Mouse (Mus musculus): ENCODE measurements around the gene Nars2. TPM values are rescaled to one million over a fixed set of nuclear protein-coding genes. Genes with fewer than 3 reads are reported as not detected.
"Not testable (repeated sequence)": the region's sequence is repeated elsewhere in the genome, so short reads cannot be mapped to it uniquely, and the experiment has no call there.

Nars2 gene
- polyA plus RNA-seq (2012; rRNA removed), result 5.3 TPM in 2 replicates

- DNase-seq (ENCODE audit: low read depth), result peak; percentile 60
Measured at GRCm38 (mm10) chr7:96951281-96952051, at the start of gene Nars2. Gene Nars2, plus strand, starts transcription at chr7:96951505.

DNA sequence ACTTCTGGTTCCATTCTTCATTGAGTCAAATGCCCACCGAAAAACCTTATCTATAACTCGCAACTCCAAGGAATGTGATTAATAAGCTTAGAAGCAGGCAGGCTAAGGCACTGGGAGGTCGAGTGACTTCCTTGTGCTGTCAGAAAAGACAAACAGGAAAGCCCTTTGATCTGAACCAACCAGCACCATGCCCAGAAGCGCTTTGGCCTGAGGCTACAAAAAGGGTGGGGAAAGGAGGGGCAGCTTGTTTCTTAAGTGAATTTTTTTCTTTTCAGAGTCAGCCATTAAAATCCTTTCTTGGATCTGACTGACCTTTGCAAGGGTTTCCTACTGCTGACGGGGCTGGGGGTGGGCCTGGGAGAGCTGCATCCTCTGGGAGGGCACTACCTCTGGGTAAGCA lies 49.1 kb upstream of the Nars2 start:
- no peak for DNase-seq (ENCODE audit: low read depth)

DNA sequence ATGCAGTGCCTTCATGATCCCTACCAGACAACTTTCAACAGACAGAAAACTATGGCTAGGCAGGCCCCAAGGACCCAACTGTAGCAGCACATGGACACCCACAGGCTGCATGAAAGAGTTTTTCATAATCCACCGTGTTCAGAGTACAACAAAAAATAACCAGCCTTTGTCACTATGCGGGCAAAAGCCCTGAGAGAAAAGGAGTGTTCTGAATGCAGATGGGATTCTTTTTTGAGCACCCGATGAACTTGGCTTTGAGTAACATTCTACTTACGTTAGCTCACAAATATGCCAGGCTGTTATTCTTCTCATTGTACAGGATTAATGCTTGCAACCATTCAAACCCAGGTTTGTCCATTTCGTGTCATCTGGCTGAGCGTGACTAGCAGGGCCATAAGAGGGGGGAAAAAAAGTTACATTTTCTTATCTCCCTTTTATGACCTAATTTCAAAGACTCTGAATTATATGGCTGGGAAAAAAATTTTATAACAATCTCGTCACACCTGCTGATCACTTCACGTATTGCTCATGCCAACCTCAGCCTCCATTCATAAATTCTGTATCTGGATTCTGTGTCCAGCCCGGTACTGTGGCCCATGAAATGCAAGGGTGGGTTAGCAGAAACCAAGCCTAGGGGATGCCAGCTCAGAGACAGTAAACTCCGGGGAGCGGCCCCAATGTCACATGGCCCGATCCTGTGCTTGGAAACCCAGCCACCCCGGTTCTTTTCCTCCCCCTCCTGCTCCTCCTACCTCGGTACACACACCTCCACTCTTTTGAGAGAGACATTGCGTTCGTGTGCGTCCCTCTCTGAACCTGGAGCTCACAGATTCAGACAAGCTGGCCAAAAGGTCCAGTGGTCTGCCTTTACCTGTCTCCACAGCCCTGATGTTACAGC lies 48.0 kb upstream of the Nars2 start:
- DNase-seq (ENCODE audit: low read depth), result no peak

DNA sequence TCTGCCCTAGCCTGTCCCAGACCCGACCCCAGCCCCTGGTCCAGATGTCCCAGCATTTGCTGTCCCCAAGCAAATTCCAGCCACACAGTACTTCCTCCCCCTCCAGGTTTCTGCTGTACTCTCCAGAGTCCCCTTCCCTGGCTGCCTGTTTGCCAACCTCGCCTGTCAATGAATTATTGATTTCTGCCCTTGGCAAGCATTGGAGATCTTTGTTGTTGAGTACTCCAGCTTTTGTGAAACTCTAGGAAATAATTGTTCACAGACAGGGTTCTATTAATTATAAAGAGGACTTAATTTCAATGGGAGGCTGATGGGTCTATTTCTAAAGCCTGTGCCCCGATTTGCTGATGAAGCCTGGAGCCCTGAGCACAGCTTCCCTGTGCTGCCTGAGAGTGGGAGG lies 46.9 kb upstream of the Nars2 start:
- DNase-seq (ENCODE audit: low read depth), result no peak

DNA sequence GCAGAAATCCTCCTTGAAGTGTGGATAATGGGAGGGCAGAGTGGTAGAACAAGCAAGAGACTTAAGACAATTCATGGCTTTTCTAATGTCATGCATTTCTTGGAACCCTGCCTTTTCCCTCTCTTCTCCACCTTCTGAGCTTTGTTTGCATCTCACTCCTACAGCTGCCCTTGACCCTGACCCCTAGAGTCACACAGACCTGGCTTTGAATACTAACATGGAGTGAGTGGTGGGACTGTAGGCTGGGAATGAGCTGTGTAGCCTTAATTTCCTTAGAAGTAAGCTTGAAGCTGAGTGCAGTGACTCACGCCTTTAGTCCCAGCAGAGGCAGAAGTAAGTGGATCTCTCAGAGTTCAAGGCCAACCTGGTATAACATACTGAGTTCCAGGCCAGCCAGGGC lies 46.4 kb upstream of the Nars2 start:
- DNase-seq (ENCODE audit: low read depth), result no peak

DNA sequence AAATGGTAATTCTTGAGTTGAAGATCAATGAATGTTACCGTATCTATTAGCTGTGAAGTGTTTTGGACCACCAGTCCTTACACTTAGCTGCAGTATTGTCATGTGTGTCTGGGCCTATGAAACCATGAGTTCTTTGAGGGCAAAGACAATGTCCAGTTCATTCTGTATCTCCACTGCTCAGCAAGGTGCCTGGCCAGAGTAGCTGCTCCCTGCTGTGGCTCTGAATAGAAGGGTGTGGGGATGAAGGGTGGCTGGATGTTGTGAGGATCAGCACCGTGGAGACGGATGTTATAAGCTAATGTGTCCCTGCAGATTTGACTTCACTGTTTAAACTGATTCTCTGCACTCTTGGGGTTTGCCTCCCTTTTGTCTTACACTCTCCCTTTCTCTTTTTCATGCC lies 45.9 kb upstream of the Nars2 start:
- DNase-seq (ENCODE audit: low read depth), result no peak

DNA sequence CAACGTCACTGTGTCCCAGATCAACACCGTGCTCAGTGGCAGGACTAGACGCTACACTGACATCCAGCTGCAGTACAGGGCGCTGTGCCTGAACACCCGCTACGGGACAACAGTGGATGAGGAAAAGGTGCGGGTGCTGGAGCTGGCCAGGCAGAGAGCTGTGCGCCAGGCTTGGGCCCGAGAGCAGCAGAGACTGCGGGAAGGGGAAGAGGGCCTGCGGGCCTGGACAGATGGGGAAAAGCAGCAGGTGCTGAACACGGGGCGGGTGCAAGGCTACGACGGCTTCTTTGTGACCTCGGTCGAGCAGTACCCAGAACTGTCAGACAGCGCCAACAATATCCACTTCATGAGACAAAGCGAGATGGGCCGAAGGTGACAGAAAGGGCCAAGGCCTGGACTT lies 45.1 kb upstream of the Nars2 start:
- no peak for DNase-seq (ENCODE audit: low read depth)

- DNase-seq (ENCODE audit: low read depth), result no peak
Measured at GRCm38 (mm10) chr7:96907971-96908680, 43.2 kb upstream of the Nars2 start.

DNA sequence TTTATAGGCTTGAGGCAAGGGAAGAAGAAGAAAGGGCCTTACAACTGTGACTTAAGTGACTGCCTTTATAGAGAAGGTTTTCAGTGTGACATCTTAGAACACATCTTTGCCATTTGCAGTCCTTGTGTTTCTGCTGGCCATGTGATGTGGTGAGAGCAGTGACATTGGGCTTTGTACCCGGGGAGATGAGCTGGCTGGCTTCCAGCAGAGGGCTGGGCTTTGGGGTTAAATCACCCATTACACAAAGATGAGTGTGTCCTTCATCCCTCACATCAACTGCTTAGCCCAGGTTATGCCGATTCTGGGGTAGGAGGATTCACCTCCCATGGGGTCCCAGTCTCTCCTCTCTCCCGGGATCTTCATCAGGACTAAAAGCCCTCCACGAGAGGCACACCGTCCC lies 41.4 kb upstream of the Nars2 start:
- no peak for DNase-seq (ENCODE audit: low read depth)

- no peak for DNase-seq (ENCODE audit: low read depth)
Measured at GRCm38 (mm10) chr7:96910310-96910960, 40.9 kb upstream of the Nars2 start.

GRCm38 (mm10) chr7:96914031-96914430 lies 37.3 kb upstream of the Nars2 start:
- no peak for DNase-seq (ENCODE audit: low read depth)

GRCm38 (mm10) chr7:96915452-96916105 lies 35.7 kb upstream of the Nars2 start:
- DNase-seq (ENCODE audit: low read depth), result no peak

- DNase-seq (ENCODE audit: low read depth), result peak; percentile 10
Measured at GRCm38 (mm10) chr7:96920447-96921095, 30.7 kb upstream of the Nars2 start.

DNA sequence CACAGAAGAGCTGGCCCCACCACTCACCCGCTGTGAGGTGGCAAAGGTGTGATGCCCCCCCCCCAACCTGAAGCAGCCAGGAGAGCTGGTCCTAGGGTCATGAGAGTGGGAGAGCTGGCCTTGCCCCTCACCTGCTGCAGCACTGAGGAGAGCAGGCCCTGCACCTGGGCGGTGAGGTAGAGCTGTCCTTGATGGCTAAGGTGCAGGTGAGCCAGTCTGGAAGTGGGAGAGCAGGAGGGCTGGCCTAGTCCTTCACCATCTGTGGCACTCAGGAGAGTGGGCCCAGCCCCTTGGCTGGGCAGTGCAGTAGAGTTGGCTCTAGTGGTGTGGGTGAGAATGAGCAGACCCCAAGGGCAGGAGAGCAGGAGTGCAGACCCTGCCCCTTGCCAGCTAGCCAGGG lies 28.4 kb upstream of the Nars2 start:
- no peak for DNase-seq (ENCODE audit: low read depth)

GRCm38 (mm10) chr7:96943715-96944377 lies 7.5 kb upstream of the Nars2 start:
- DNase-seq (ENCODE audit: low read depth), result no peak

- DNase-seq (ENCODE audit: low read depth), result not testable (repeated sequence)
Measured at GRCm38 (mm10) chr7:96946501-96946900, 4.8 kb upstream of the Nars2 start.

GRCm38 (mm10) chr7:96952094-96952493 lies 789 bp downstream of the Nars2 start:
- DNase-seq (ENCODE audit: low read depth), result no peak

DNA sequence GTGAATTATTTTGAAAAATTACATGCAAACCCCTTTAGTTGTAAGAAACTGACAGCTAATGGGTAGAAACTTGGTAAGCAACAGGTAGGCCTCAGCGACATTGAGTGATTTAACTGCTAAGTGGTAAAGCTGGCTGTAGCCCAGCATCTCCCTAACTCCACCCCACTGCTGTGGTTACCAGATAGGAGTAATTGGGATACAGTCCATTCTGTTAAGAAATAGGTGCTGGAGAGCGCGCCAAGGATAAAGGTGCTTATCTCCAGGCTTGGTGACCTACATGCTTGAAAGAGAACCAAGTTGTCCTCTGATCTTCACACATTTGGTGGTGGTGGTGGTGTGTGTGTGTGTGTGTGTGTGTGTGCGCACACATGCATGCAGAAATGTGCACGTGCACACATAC lies 7.9 kb downstream of the Nars2 start:
- DNase-seq (ENCODE audit: low read depth), result no peak

- no peak for DNase-seq (ENCODE audit: low read depth)
Measured at GRCm38 (mm10) chr7:96967188-96967587, 15.9 kb downstream of the Nars2 start.

DNA sequence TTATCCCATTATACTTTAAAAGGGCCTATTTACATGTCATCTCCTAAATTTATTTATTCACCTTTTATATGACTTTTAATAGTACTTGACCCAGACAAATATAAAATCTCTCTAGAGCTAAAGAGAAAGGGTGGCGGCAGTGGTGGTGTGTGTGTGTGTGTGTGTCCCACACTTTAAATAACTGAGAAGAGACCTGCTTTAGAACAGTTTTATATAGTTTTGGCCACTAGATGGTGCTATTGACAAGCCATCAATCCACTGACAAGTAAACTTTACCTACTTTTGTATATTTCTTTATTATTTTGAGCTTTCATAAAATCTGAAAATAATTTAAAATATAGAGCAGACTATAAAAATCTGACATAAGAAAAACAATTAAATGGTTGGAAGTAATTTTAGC lies 19.1 kb downstream of the Nars2 start:
- no peak for DNase-seq (ENCODE audit: low read depth)

Data from gonadal fat pad, adult 2 months (tissue).